Mouse (Mus musculus): ENCODE data around the gene Zfpl1.

- TF ChIP-seq CTCF (IDR thresholded peaks at IDR 0.05; ENCODE audit: control insufficient read depth, insufficient read depth, low read length) (no peak), POLR2A (IDR thresholded peaks at IDR 0.05; ENCODE audit: borderline replicate concordance, control insufficient read depth, low read depth, low read length) (peak; percentile 79; the same call in 1 of the 2 replicates)
These were observed 23.7 kb downstream of the Zfpl1 start, which contains the start of gene Znhit2 for GRCm38 (mm10) chr19:6061021-6061533.

All from bone marrow, adult 2 months (tissue).